Comparison of ENCODE assay signal across 18 mouse cellular contexts in genomic region chr6:134293615-134294508, GRCm38 (mm10).
DNase-seq lines count a peak whose midpoint lies in the region; ATAC-seq lines count a peak whose summit lies in the region.
"Had no signal": no experiment of that assay in that cellular context is flagged by ENCODE, and none has a peak within 500 bp of the region (broad histone marks: within the 10 kb centered on the region; RNA-seq: fewer than 3 reads in every experiment).

No protein-coding gene starts in this region.

- H3K4me2 ChIP-seq in heart, embryonic 16.5 days (ENCODE audit: low read depth, low read length): no peak overlapping the region
- H3K4me2 ChIP-seq in lung, embryonic 15.5 days: no peak overlapping the region
- no peak overlapping the region for H3K4me2 ChIP-seq in intestine, embryonic 16.5 days (ENCODE audit: low read depth, low read length)

- H3K4me1 ChIP-seq in heart, embryonic 16.5 days (ENCODE audit: control insufficient read depth, insufficient read depth, low read length): no peaks in the 10 kb centered on the region
- H3K4me1 ChIP-seq in lung, embryonic 15.5 days: 0 out of 2 replicates have a peak, but pooled peaks cover 7% of the 10 kb centered on the region
- H3K4me1 ChIP-seq in intestine, embryonic 16.5 days (ENCODE audit: control insufficient read depth, insufficient read depth, low read length): peaks cover 2% of the 10 kb centered on the region; the same call in 1 of the 2 replicates

- 30% methylated on average over 9 of the region's 9 CpGs for WGBS in heart, embryonic 16.5 days
- WGBS in lung, embryonic 15.5 days: 36% methylated on average over 9 of the region's 9 CpGs
- WGBS in intestine, embryonic 16.5 days: 52% methylated on average over 9 of the region's 9 CpGs

- no peak for DNase-seq in heart, postnatal 25 days (ENCODE audit: low spot score)
- no peak for DNase-seq in lung, postnatal 14 days
- DNase-seq in MN1 (ENCODE audit: low spot score): peak; percentile 7
- no peak for DNase-seq in thymus, adult 18-20 months
- DNase-seq: adrenal gland, postnatal 14 days; B cell, adult 2 months; cerebellum, postnatal 36 days; gastrocnemius, adult 2 months; heart, adult 2 months; heart, postnatal 10 days; liver; lung, postnatal 4 days; thymus, postnatal 36 days had no signal

- no peaks in the 10 kb centered on the region for H3K27me3 ChIP-seq in heart, embryonic 16.5 days (ENCODE audit: control insufficient read depth, insufficient read depth, low read length)
- H3K27me3 ChIP-seq in lung, embryonic 15.5 days: no peaks in the 10 kb centered on the region
- no peaks in the 10 kb centered on the region for H3K27me3 ChIP-seq in intestine, embryonic 16.5 days (replicated peaks; ENCODE audit: control insufficient read depth, insufficient read depth, low read length)

- ATAC-seq in heart, embryonic 16.5 days (replicated peaks; ENCODE audit: extremely low read depth, insufficient read depth, low FRiP score): 0 out of 2 replicates have a peak, but pooled peaks have one; percentile 37
- ATAC-seq in lung, embryonic 15.5 days (ENCODE audit: borderline replicate concordance, extremely low read depth, low FRiP score, low TSS enrichment): peak; percentile 86
- ATAC-seq in intestine, embryonic 16.5 days: peak; percentile 81
- ATAC-seq: forebrain, embryonic 14.5 days; hindbrain, embryonic 16.5 days had no signal

- no peak overlapping the region for H3K4me3 ChIP-seq in heart, embryonic 16.5 days (ENCODE audit: low read length)
- H3K4me3 ChIP-seq in lung, embryonic 15.5 days: no peak overlapping the region
- H3K4me3 ChIP-seq in intestine, embryonic 16.5 days (ENCODE audit: low read length): no peak overlapping the region
- H3K4me3 ChIP-seq: gastrocnemius, adult 2 months; heart, adult 2 months had no signal

- no peaks in the 10 kb centered on the region for H3K36me3 ChIP-seq in heart, embryonic 16.5 days (ENCODE audit: control insufficient read depth, insufficient read depth)
- H3K36me3 ChIP-seq in lung, embryonic 15.5 days: no peaks in the 10 kb centered on the region
- no peaks in the 10 kb centered on the region for H3K36me3 ChIP-seq in intestine, embryonic 16.5 days (ENCODE audit: control insufficient read depth, insufficient read depth, low read length)

- no peak overlapping the region for H3K9ac ChIP-seq in heart, embryonic 16.5 days (ENCODE audit: low read length)
- H3K9ac ChIP-seq in lung, embryonic 15.5 days: no peak overlapping the region
- no peak overlapping the region for H3K9ac ChIP-seq in intestine, embryonic 16.5 days (ENCODE audit: low read depth, low read length)

- H3K27ac ChIP-seq in heart, embryonic 16.5 days (ENCODE audit: low read length): no peak overlapping the region
- H3K27ac ChIP-seq in lung, embryonic 15.5 days: peak overlapping the region; percentile 5; the same call in 1 of the 2 replicates
- no peak overlapping the region for H3K27ac ChIP-seq in intestine, embryonic 16.5 days (ENCODE audit: low read length)
- H3K27ac ChIP-seq: gastrocnemius, adult 2 months; heart, adult 2 months had no signal

- intact Hi-C loops in heart, postnatal 25 days (cut with DNase I): no loop called here

- H3K9me3 ChIP-seq in heart, embryonic 16.5 days (replicated peaks; ENCODE audit: control insufficient read depth, low read length): no peaks in the 10 kb centered on the region
- H3K9me3 ChIP-seq in lung, embryonic 15.5 days: no peaks in the 10 kb centered on the region
- no peaks in the 10 kb centered on the region for H3K9me3 ChIP-seq in intestine, embryonic 16.5 days (ENCODE audit: control insufficient read depth, low read length)
